Mouse (Mus musculus) lung, postnatal 0 days (tissue): ENCODE results near the gene Ctsk. TPM values are rescaled to one million over a fixed set of nuclear protein-coding genes. Genes with fewer than 3 reads are reported as not detected.

Experiments used
- ATAC-seq: fragments of 200-750 bp; cut with Nextera tagmentation; 2 replicates; pipeline ENCODE4 v1.8.0; 2017; ENCODE audit warnings: moderate library complexity
- DNase-seq: peaks from one replicate; pipeline ENCODE4 v3.0.0-alpha.2; 2016; ENCODE audit warnings: low spot score
- H3K27ac ChIP-seq: fragments of 300-500 bp; sonication (generic); 2 replicates; pipeline ENCODE4 v1.5.1; 2014; ENCODE audit warnings: antibody characterized with exemption, mild to moderate bottlenecking, low read length, mixed read lengths
- H3K27me3 ChIP-seq: fragments of 300-500 bp; sonication (generic); replicated peaks from 2 replicates; pipeline ENCODE4 v1.6.1; 2014; ENCODE audit warnings: low read length, mixed read lengths; ENCODE audit not compliant: insufficient read depth
- H3K36me3 ChIP-seq: fragments of 300-500 bp; sonication (generic); 2 replicates; pipeline ENCODE4 v1.6.1; 2014; ENCODE audit warnings: low read length, mixed read lengths; ENCODE audit not compliant: insufficient read depth
- H3K4me1 ChIP-seq: fragments of 300-500 bp; sonication (generic); 2 replicates; pipeline ENCODE4 v1.6.1; 2014; ENCODE audit warnings: antibody characterized with exemption, low read depth, low read length, mixed read lengths; ENCODE audit not compliant: insufficient read depth
- H3K4me2 ChIP-seq: fragments of 300-500 bp; sonication (generic); replicated peaks from 2 replicates; pipeline ENCODE4 v1.6.1; 2014; ENCODE audit warnings: low read depth, mild to moderate bottlenecking, low read length, moderate library complexity, mixed read lengths
- H3K4me3 ChIP-seq: fragments of 300-500 bp; sonication (generic); 2 replicates; pipeline ENCODE4 v1.5.1; 2014; ENCODE audit warnings: low read depth, low read length
- H3K9ac ChIP-seq: fragments of 300-500 bp; sonication (generic); replicated peaks from 2 replicates; pipeline ENCODE4 v1.6.1; 2014; ENCODE audit warnings: low read depth, mild to moderate bottlenecking
- H3K9me3 ChIP-seq: fragments of 300-500 bp; sonication (generic); 2 replicates; pipeline ENCODE4 v1.6.1; 2016; ENCODE audit warnings: low read length, mixed read lengths
- CTCF ChIP-seq: IDR thresholded peaks from 2 replicates; pipeline ENCODE4 v1.5.1; 2016; ENCODE audit warnings: antibody characterized with exemption, mild to moderate bottlenecking
- EP300 ChIP-seq: IDR thresholded peaks from 2 replicates; pipeline ENCODE4 v1.6.1; 2016; ENCODE audit warnings: antibody characterized with exemption, mild to moderate bottlenecking, control low read depth
- whole genome bisulfite sequencing: fragments of 180-500 bp; shearing (Covaris S2); extraction: QIAGEN DNeasy Blood & Tissue Kit; methylation state at CpG from one replicate; pipeline ENCODE4 v1.1.7; 2014; 5-methylcytosine and 5-hydroxymethylcytosine counted together
- polyA plus RNA-seq: library from polyadenylated mRNA; unstranded; fragments of >200 nt; fragmentation: Nextera tagmentation; extraction: Ambion mirVana; gene quantifications from 2 replicates; pipeline ENCODE4 v1.2.1, GENCODE M21; 2015

The Ctsk gene
- 8.2 and 8.8 TPM in 2 replicates for polyA plus RNA-seq

DNA sequence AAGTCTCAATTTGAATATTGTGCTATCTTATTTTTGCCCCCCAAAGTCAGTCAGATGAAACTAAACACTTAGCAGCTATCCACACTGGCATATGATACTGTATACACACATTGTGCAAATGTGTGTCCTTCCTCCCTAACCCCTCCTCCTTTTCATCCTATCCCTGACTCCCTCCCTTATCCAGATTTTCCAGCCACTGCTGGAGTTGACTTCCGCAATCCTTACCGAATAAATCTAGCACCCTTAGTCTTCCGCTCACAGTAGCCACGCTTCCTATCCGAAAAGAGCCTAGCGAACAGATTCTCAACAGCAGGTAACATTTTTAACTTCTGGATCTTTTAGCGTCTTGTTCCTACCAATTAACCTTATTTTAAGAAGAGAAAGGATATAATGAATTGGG, at the start of gene Ctsk:
TSS of gene Ctsk (plus strand) at position 233 of the 400 bp plus-strand sequence.
- Histone ChIP-seq H3K4me1 (no peaks in the 10 kb centered on the region), H3K4me3 (no peak within 1 kb of the TSS), H3K36me3 (peaks cover 13% of the 10 kb centered on the region), H3K9ac (no peak within 1 kb of the TSS), H3K27me3 (no peaks in the 10 kb centered on the region), H3K9me3 (no peaks in the 10 kb centered on the region), H3K27ac (no peak within 1 kb of the TSS), H3K4me2 (peak within 1 kb of the TSS; percentile 36; the same call in 1 of the 2 replicates)
- WGBS: 76% methylated on average over 7 of the region's 7 CpGs
- DNase-seq (peak; percentile 53), ATAC-seq (peak; percentile 48)
- TF ChIP-seq EP300 (no peak), CTCF (no peak)

DNA sequence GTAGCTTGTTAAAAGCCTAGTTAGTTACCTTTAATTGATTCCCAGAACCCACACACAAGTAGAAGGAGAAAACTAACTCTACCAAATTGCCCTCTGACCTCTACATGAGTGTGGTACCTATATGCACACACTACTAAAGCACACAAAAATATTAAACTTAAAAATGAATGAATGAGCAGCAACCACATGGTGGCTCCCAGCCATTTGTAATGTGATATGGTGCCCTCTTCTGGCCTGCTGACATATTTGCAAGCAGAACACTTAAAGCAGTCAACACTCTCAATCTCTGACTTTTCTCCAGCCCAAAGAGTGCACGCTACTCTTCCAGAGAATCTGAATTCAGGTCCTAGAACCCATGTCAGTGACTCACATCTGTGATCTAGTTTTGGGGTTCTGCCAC, 48.6 kb upstream of the Ctsk start:
- H3K4me3 ChIP-seq: no peak overlapping the region
- H3K27me3 ChIP-seq: no peaks in the 10 kb centered on the region
- DNase-seq (peak; percentile 88), ATAC-seq (peak; percentile 79)
- no peak overlapping the region for H3K9ac ChIP-seq
- no peak overlapping the region for H3K27ac ChIP-seq
- peaks cover 3% of the 10 kb centered on the region; the same call in 1 of the 2 replicates for H3K36me3 ChIP-seq
- no peak overlapping the region for H3K4me2 ChIP-seq
- WGBS: 37% methylated on average over 1 of the region's 1 CpGs
- TF ChIP-seq EP300 (no peak), CTCF (peak; percentile 88)
- no peaks in the 10 kb centered on the region for H3K4me1 ChIP-seq
- H3K9me3 ChIP-seq: no peaks in the 10 kb centered on the region

DNA sequence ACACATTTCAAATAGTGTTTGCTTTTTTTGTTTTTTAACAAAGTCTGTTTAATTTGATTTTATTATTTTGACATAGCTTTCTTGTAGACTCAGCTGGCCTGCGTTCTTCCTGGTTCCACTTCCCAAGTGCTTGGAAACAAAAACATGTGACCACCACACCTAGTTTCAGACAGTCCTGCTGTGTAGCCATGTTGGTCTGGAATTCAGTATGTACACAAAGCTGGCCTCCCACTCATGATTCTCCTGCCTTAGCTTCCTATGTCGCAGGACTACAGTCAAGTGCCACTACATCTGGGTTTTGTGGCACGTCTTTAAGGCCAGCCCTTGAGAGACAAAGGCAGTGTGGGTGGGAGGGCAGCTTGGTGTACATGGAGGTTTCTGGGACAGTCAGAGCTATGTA, 48.1 kb upstream of the Ctsk start:
- ATAC-seq: peak; percentile 94
- TF ChIP-seq EP300 (peak; percentile 13; the same call in 1 of the 2 replicates), CTCF (no peak)
- H3K27me3 ChIP-seq: no peaks in the 10 kb centered on the region

GRCm38 (mm10) chr3:95456367-95456766, 42.7 kb upstream of the Ctsk start:
- Histone ChIP-seq H3K4me3 (no peak overlapping the region), H3K27me3 (no peaks in the 10 kb centered on the region), H3K9me3 (no peaks in the 10 kb centered on the region), H3K27ac (no peak overlapping the region), H3K36me3 (peaks cover 3% of the 10 kb centered on the region; the same call in 1 of the 2 replicates), H3K9ac (no peak overlapping the region), H3K4me2 (no peak overlapping the region), H3K4me1 (0 out of 2 replicates have a peak, but pooled peaks cover 3% of the 10 kb centered on the region)
- WGBS: 97% methylated on average over 5 of the region's 5 CpGs
- TF ChIP-seq EP300: no peak
- TF ChIP-seq CTCF: no peak
- DNase-seq (no peak), ATAC-seq (no peak)

More for the DNA sequence above, 48.1 kb upstream of the Ctsk start:
- no peak overlapping the region for H3K27ac ChIP-seq
- no peak overlapping the region for H3K9ac ChIP-seq
- no peaks in the 10 kb centered on the region for H3K4me1 ChIP-seq
- H3K9me3 ChIP-seq: no peaks in the 10 kb centered on the region
- H3K4me3 ChIP-seq: no peak overlapping the region
- no peak overlapping the region for H3K4me2 ChIP-seq
- WGBS: 67% methylated on average over 3 of the region's 3 CpGs
- peak; percentile 80 for DNase-seq
- H3K36me3 ChIP-seq: peaks cover 3% of the 10 kb centered on the region; the same call in 1 of the 2 replicates

DNA sequence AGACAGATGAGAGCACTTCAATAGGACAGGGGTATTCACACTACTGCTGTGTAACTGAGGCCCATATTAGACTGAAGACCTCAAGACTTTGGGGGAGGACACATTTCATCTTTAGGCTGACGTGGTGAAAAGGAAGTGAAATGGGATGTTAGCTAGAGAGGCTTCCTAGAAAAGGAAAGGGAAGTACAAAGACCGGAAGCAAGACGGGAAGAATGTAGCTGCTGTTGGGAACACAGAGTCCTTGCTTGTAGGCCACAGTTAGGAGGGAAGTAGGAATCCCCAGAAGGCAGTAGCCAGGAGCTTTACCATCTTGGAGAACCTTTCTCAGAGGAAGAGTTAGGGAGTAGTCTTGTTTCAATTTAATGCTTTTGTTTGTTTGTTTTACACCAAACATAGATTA, 41.3 kb upstream of the Ctsk start:
- H3K9ac ChIP-seq: no peak overlapping the region
- no peak overlapping the region for H3K4me3 ChIP-seq
- WGBS: 46% methylated on average over 3 of the region's 3 CpGs
- no peak overlapping the region for H3K4me2 ChIP-seq
- no peak for TF ChIP-seq CTCF
- peak; percentile 93 for TF ChIP-seq EP300
- H3K4me1 ChIP-seq: 0 out of 2 replicates have a peak, but pooled peaks cover 3% of the 10 kb centered on the region
- no peaks in the 10 kb centered on the region for H3K27me3 ChIP-seq
- ATAC-seq (peak; percentile 58), DNase-seq (peak; percentile 72)
- no peaks in the 10 kb centered on the region for H3K9me3 ChIP-seq
- peaks cover 6% of the 10 kb centered on the region; the same call in 1 of the 2 replicates for H3K36me3 ChIP-seq
- peak overlapping the region; percentile 47 for H3K27ac ChIP-seq

- 67% methylated on average over 1 of the region's 1 CpGs for WGBS
- TF ChIP-seq EP300: no peak
- no peak for TF ChIP-seq CTCF
- Histone ChIP-seq H3K27me3 (no peaks in the 10 kb centered on the region), H3K4me1 (0 out of 2 replicates have a peak, but pooled peaks cover 3% of the 10 kb centered on the region), H3K4me2 (no peak overlapping the region), H3K4me3 (no peak overlapping the region), H3K9me3 (no peaks in the 10 kb centered on the region), H3K27ac (no peak overlapping the region), H3K36me3 (0 out of 2 replicates have a peak, but pooled peaks cover 3% of the 10 kb centered on the region), H3K9ac (no peak overlapping the region)
- peak; percentile 35 for DNase-seq
- peak; percentile 48; the same call in 1 of the 2 replicates for ATAC-seq
Observed at GRCm38 (mm10) chr3:95459381-95459780, 39.7 kb upstream of the Ctsk start.
